Mouse (Mus musculus): ENCODE data around the gene Tex48.

Tex48 gene

GRCm38 (mm10) chr4:63622378-63622835 is at the start of gene Tex48:
Gene Tex48 (minus strand): TSS chr4:63622428.
- DNase-seq (ENCODE audit: low spot score in 2 of 2): no peak

GRCm38 (mm10) chr4:63668255-63668654 is 46.0 kb upstream of the Tex48 start:
- DNase-seq (ENCODE audit: low spot score in 2 of 2): peak; percentile 61 to 72

- no peak for DNase-seq (ENCODE audit: low spot score in 2 of 2)
These were observed 43.5 kb upstream of the Tex48 start for GRCm38 (mm10) chr4:63665738-63666137.

- DNase-seq (ENCODE audit: low spot score in 2 of 2): no peak
These were observed 41.1 kb upstream of the Tex48 start, which contains the start of gene Gm11214 for GRCm38 (mm10) chr4:63663279-63663678. Gene Gm11214 (minus strand): TSS chr4:63663379.

GRCm38 (mm10) chr4:63661857-63662256 is 39.6 kb upstream of the Tex48 start:
- no peak for DNase-seq (ENCODE audit: low spot score in 2 of 2)

- DNase-seq (ENCODE audit: low spot score in 2 of 2): no peak
These were observed 39.2 kb upstream of the Tex48 start for GRCm38 (mm10) chr4:63661426-63661825.

GRCm38 (mm10) chr4:63659775-63660174 is 37.5 kb upstream of the Tex48 start:
- DNase-seq (ENCODE audit: low spot score in 2 of 2): no peak

- no peak for DNase-seq (ENCODE audit: low spot score in 2 of 2)
These were observed 36.9 kb upstream of the Tex48 start for GRCm38 (mm10) chr4:63659086-63659485.

- DNase-seq (ENCODE audit: low spot score in 2 of 2): no peak
These were observed 32.2 kb upstream of the Tex48 start for GRCm38 (mm10) chr4:63654381-63654780.

GRCm38 (mm10) chr4:63643956-63644726 is 21.9 kb upstream of the Tex48 start:
- DNase-seq (ENCODE audit: low spot score in 2 of 2): no peak

GRCm38 (mm10) chr4:63639842-63640241 is 17.6 kb upstream of the Tex48 start:
- no peak for DNase-seq (ENCODE audit: low spot score in 2 of 2)

- DNase-seq (ENCODE audit: low spot score in 2 of 2): no peak
These were observed 16.4 kb upstream of the Tex48 start for GRCm38 (mm10) chr4:63638603-63639002.

GRCm38 (mm10) chr4:63633181-63633580 is 11.0 kb upstream of the Tex48 start:
- no peak for DNase-seq (ENCODE audit: low spot score in 2 of 2)

GRCm38 (mm10) chr4:63627111-63627510 is 4.9 kb upstream of the Tex48 start:
- no peak for DNase-seq (ENCODE audit: low spot score in 2 of 2)

- no peak for DNase-seq (ENCODE audit: low spot score in 2 of 2)
These were observed 3.4 kb upstream of the Tex48 start for GRCm38 (mm10) chr4:63625563-63626080.

- no peak for DNase-seq (ENCODE audit: low spot score in 2 of 2)
These were observed 367 bp downstream of the Tex48 start for GRCm38 (mm10) chr4:63621861-63622260.

- no peak for DNase-seq (ENCODE audit: low spot score in 2 of 2)
These were observed 13.8 kb downstream of the Tex48 start for GRCm38 (mm10) chr4:63608391-63608790.

- no peak for DNase-seq (ENCODE audit: low spot score in 2 of 2)
These were observed 16.3 kb downstream of the Tex48 start for GRCm38 (mm10) chr4:63605968-63606367.

GRCm38 (mm10) chr4:63605545-63605944 is 16.7 kb downstream of the Tex48 start:
- DNase-seq (ENCODE audit: low spot score in 2 of 2): no peak

- no peak for DNase-seq (ENCODE audit: low spot score in 2 of 2)
These were observed 17.3 kb downstream of the Tex48 start, which contains the start of gene Gm11213 for GRCm38 (mm10) chr4:63604945-63605344. Gene Gm11213 (minus strand): TSS chr4:63605261.

GRCm38 (mm10) chr4:63601263-63601662 is 21.0 kb downstream of the Tex48 start:
- no peak for DNase-seq (ENCODE audit: low spot score in 2 of 2)

- DNase-seq (ENCODE audit: low spot score in 2 of 2): no peak
These were observed 21.4 kb downstream of the Tex48 start for GRCm38 (mm10) chr4:63600786-63601185.

- no peak for DNase-seq (ENCODE audit: low spot score in 2 of 2)
These were observed 26.2 kb downstream of the Tex48 start for GRCm38 (mm10) chr4:63596010-63596409.

Measured in right cerebral cortex, adult 2 months (tissue).